Mouse (Mus musculus): Measurements from ENCODE around the gene Arhgef2.

DNA sequence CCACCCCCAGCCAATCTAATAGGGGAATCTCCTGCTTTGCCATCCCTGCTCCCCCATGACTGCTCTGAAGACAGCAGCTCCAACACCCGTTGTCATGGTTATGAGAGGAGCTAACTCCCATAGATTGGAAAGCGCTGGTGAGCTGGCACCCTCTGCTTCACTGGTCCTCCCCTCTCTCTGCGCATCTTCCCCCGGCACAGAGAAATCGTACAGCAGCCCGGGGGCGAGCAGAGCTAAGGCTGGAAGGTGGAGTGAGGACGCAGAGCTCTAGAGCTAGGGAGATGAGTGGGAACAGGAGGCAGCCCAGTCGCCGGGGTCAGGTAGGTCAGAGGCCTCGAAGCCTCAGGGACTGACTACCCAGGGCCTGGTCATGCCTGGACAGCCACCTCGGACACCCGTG is 23.5 kb downstream of the Arhgef2 start:
- TF ChIP-seq CTCF (IDR thresholded peaks at IDR 0.05; ENCODE audit: low read depth) (no peak), EP300 (IDR thresholded peaks at IDR 0.05; ENCODE audit: low read depth) (no peak)
